Mouse (Mus musculus) G1E-ER4 (cell line): ENCODE measurements around the gene Ccdc36. TPM values are rescaled to one million over a fixed set of nuclear protein-coding genes. Genes with fewer than 3 reads are reported as not detected.

Experiments
- GATA1 ChIP-seq: IDR thresholded peaks from one replicate; pipeline ENCODE4 v1.8.0; 2012; ENCODE audit warnings: low read length, inconsistent platforms
- polyA plus RNA-seq: library from polyadenylated mRNA; stranded (reverse); fragments of >175 nt; gene quantifications from 2 replicates; pipeline ENCODE4 v1.2.3, GENCODE M21; 2012

Ccdc36 gene
- not detected in 2 replicates for polyA plus RNA-seq

DNA sequence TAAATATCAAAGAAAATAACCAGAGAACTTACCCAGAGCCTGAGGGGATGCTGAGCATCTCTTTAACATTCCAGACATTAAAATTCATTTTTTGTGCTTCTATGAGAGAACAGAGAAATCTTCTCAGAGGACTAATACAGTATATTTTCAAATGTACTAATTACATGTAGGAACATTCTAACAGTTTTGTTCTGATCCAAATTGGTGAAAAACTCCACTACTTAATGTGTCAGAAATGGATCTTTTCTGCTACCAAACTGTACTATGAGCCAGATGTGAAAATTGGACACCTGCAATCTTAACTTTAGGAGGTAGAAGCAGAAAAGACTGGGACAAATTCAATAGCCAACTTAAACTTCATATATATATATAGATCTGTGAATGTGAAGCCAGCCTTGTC is at the start of gene Ccdc36:
Gene Ccdc36, minus strand, starts transcription at position 101 of the 400 bp plus-strand sequence.
- TF ChIP-seq GATA1 = no peak

GRCm38 (mm10) chr9:108474528-108474927 is 46.2 kb upstream of the Ccdc36 start:
- no peak for TF ChIP-seq GATA1

DNA sequence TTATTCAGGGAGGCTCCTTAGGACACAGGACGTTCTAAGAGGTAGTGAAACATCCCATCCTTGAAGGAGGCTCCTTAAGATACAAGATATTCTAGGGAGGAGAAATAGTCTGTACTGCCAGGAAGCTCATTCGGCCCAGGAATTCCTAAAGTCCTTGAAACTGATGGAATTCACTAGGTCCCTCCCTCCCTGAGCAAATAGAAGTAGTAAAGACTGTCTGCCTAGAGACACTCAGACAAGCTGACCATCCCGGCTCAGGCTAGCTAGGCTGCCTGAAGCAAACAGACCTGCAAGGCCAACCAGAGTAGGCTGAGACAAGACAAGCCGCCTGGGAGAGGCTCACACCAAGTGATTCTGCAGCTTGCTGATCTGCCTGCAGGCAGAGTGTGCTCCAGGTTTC is 41.6 kb upstream of the Ccdc36 start:
- no peak for TF ChIP-seq GATA1

DNA sequence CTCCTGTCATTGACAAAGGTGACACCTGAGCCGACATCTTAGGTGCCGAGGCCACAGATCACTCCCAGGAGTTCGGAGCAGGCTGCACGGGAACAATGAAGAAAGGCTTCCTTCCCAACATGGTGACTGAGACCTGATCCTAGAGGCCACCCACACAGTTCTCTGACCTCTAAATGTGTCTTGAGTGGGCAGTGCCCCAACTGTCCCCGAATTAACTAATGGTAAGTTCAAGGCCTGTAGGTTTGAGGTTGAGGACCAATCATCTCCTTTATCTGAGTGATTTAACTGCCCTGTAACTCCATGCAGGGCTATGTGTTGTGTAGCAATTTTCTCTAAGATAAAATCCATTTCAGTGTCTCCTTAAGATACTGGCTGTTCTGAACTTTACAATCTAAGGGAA is 41.1 kb upstream of the Ccdc36 start:
- TF ChIP-seq GATA1 = no peak

- TF ChIP-seq GATA1 = no peak
Measured at GRCm38 (mm10) chr9:108466219-108466618, 37.9 kb upstream of the Ccdc36 start.

GRCm38 (mm10) chr9:108463713-108464112 is 35.4 kb upstream of the Ccdc36 start:
- no peak for TF ChIP-seq GATA1

DNA sequence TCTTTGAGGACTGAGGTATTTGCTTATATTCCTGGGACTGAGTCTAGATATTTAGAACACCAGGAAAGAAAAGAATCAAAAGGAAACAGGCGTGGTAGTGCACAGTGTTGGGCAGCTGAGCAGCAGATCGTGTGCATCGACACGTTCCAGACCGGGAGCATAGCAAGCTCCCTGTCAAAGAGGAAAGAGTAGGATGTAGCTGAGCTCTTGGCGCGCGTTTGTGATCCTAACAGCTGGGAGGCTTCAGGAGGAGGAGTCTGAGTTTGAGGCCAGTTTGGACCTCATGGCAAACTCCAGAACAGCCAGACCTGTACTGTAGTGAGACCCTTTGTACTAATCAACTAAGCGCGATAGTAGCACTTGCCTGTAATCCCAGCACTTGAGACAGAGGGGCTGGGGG is 33.9 kb upstream of the Ccdc36 start:
- no peak for TF ChIP-seq GATA1

DNA sequence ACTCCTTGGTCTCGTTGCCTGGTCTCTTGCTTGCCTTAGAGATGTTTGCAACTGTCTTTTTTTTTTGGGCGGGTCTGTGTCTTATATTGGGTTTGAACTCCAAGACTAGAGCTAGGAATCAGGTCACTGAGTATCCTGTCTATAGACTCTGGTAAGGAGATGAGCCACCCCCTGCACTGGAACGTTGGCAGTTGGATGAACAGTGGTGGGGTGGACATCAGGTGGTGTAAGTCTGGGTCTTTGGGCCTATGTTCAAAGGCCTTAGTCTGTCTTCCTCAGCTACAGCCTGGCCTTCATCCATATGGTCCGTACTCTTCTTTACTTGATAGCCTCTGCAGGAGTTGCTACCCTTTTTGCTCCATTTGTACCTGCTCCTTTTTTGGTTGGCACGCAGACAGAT is 33.4 kb upstream of the Ccdc36 start:
- TF ChIP-seq GATA1 = no peak

GRCm38 (mm10) chr9:108461181-108461631 is 32.9 kb upstream of the Ccdc36 start, which contains the start of gene Klhdc8b:
Klhdc8b (minus strand) TSS chr9:108461581.
- TF ChIP-seq GATA1 = no peak

DNA sequence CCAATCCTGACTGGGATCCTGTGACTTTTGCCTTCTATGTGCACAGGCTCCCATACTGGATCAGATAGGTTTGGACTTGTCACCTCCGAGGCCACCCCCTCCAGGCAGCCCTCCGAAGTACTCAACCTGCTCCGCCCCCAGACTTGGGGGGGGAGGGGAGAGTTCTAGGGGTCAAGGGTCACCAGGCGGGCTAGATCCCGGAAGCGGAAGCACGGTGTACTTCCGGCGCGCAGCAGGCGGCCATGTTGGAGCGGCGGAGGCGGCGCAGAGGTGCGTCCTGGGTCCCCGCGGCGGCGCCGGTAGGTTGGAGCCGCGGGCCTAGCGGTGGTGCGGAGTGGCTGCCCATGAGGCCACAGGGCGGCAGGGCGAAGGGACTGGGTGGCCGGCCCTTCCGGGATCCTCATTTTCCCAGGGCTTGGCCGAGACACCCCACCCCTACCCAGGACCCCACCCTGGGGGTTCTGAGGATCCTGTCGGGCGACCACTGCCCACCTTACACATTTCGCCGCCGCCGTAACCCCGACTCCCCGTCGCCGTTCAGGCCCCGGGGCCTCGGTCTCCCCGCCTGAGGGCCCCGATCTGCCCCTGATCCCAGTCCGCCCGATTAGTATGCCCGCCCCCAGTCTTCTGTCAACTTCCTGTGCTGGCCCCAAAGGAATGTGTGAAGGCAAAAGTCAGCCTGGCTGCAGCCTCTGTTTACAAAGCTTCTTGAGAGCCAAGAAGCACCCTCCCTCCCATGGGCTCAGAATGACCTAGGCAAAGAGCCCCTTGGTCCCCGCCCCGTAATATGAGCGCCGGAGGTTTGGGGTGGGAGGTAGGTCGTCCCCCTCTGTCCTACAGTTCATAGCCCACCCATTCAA is 32.3 kb upstream of the Ccdc36 start, which contains the start of gene Ccdc71:
Gene Ccdc71, plus strand, starts transcription at position 209 of the 860 bp plus-strand sequence.
- no peak for TF ChIP-seq GATA1

GRCm38 (mm10) chr9:108459939-108460318 is 31.6 kb upstream of the Ccdc36 start:
- no peak for TF ChIP-seq GATA1

DNA sequence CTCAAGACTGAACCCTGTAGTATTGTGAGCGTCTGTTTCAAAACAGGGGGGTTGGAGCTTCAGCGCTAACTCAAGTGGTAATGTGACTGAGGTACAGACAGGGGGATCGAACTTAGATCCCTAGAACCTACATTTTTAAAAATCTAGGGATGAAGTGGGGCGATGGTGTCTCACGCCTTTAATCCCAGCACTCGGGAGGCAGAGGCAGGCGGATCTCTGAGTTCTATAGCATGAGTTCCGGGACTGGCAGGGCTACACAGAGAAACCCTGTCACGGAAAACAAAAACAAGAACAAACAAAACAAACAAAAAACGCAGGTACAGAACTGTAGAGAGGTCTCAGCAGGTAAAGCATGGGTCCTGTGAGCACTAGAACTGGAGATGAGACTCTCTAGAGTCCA is 28.7 kb upstream of the Ccdc36 start:
- TF ChIP-seq GATA1 = no peak

GRCm38 (mm10) chr9:108455747-108456571 is 27.7 kb upstream of the Ccdc36 start:
- TF ChIP-seq GATA1 = no peak

GRCm38 (mm10) chr9:108454429-108454828 is 26.1 kb upstream of the Ccdc36 start:
- no peak for TF ChIP-seq GATA1

- TF ChIP-seq GATA1 = no peak
Measured at GRCm38 (mm10) chr9:108453458-108453857, 25.2 kb upstream of the Ccdc36 start.

GRCm38 (mm10) chr9:108452911-108453310 is 24.6 kb upstream of the Ccdc36 start:
- no peak for TF ChIP-seq GATA1
